Mouse (Mus musculus) liver, adult 2 months (tissue): ENCODE measurements around the gene Dusp2.

ENCODE experiments used
- CTCF ChIP-seq: fragments of 200-500 bp; IDR thresholded peaks from 2 replicates; pipeline ENCODE4 v1.5.1; 2011; ENCODE audit warnings: low read depth, low read length, control low read depth
- POLR2A ChIP-seq: fragments of 200-500 bp; IDR thresholded peaks from 2 replicates; pipeline ENCODE4 v1.6.1; 2011; ENCODE audit warnings: low read length, control low read depth; ENCODE audit not compliant: insufficient read depth; ENCODE audit errors: extremely low read depth

DNA sequence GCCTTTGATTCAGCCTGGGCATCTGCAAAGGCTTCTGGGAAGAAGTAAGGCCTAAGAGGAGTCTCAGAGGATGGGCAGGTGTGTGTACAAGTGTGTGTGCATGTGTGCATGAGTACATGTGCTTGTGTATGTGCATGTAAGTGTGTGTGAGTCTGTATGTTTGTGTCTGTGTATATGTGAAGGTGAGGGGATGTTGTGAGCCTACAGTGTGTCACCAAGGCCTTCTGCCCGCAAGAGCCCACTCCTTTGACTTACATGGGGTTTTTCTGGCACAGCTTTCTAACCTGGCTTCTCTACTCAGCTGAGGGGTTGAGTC lies 20.8 kb upstream of the Dusp2 start:
- TF ChIP-seq POLR2A (no peak), CTCF (no peak)
